Mouse (Mus musculus) right cerebral cortex, postnatal 14 days (tissue): ENCODE data around the gene Drd2.
A peak's percentile ranks its signal among the peaks of the same experiment; 100 is the strongest.

Experiments
- DNase-seq: peaks from one replicate; pipeline ENCODE4 v3.0.0; 2022

Drd2 gene

GRCm38 (mm10) chr9:49340136-49341043 lies at the start of gene Drd2:
TSS of gene Drd2 (plus strand) at chr9:49340627.
- peak; percentile 34 for DNase-seq

GRCm38 (mm10) chr9:49295101-49295500 lies 45.3 kb upstream of the Drd2 start:
- no peak for DNase-seq

GRCm38 (mm10) chr9:49307576-49307975 lies 32.9 kb upstream of the Drd2 start:
- peak; percentile 12 for DNase-seq

DNA sequence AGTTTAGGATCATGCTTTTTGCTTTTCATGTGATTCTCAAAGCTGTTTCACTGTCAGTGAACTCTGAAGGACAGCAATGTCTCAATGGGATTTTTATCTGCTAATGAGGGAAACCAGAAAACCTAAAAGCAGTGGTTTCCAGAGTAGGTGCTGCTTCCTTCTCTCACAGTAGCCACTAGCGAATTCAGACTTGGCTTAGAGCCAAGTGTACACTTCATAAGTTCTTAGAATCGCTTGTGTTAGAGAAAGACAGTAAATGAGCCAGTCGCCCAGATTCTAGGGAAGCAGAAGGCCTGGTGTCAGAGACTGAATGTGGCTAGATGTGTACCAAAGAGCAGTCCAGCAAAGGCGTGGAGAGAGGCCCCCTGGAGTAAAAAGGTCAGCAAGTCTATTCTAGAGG lies 29.6 kb upstream of the Drd2 start:
- DNase-seq, result no peak

DNA sequence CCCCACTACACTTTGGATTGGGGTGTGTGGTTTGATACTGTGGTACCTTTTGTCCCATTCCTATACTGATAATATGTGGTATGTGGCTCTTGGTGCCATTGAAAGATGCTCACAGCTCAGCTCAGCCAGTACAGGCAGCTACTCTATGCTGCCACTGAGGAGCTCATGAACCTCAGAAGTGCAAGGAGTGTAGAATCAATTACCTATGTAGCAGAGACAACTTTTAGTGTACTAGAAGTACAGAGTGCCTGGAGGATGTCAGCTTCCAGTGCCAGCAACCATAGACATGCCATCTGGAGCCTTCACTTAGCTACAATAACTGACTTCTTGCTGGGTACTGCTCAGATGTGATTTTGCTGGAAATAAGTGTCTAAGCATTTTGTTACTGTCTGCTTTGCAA lies 21.8 kb upstream of the Drd2 start:
- no peak for DNase-seq

DNA sequence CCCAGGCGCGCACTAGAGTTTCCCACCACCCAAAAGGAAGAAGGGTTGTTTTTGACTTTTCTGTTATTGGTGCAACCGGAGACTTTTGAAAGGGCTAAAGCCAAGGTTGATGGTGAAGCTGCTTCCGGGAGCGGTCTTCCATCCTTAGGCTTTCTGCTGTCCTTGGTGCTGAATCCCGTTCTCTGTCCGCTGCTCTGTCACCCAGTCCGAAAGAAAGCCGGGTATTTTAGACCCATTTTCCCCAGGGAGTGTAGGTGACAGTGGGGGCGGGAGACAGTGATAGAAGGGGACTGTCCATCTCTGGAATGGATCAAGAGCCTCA lies 578 bp downstream of the Drd2 start:
- peak; percentile 14 for DNase-seq

- DNase-seq, result no peak
Observed at GRCm38 (mm10) chr9:49365763-49366162, 25.3 kb downstream of the Drd2 start.

DNA sequence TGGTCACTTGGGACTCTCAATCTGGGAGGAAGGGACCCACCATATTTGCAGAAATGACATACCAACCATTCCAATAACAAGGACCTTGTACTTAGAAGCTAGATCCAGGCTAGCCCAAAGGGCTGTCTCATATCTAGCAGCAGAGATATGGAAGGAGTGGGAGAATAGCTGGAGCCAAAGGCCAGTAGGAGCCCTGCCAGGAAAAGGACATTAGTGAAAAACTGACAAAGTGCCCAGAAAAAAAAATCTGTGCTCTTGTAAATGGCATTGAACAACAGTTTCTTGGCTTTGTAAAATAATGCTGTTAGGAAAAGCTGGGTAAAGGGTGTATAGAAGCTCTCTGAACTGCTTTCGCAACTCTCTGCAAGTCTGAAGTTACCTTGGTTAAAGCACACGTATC lies 33.5 kb downstream of the Drd2 start:
- DNase-seq, result no peak

DNA sequence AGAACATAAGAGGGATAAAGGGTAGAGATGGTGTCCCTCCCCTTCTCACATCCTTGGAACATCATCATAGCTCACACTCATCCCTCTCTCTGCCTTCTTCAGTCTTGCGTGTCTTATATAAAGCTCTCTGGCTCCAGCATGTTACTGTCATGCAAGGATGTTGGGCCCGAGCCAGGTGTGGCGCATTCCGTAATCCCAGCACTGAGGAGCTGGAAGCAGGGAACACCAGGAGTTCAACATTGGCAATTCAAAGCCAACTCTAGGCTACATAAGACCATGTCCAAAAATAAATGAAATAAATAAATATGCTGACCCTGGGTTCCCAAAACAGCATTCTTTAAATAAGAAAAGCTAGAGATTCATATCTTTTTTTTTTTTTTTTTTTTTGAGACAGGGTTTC lies 39.5 kb downstream of the Drd2 start:
- peak; percentile 55 for DNase-seq

DNA sequence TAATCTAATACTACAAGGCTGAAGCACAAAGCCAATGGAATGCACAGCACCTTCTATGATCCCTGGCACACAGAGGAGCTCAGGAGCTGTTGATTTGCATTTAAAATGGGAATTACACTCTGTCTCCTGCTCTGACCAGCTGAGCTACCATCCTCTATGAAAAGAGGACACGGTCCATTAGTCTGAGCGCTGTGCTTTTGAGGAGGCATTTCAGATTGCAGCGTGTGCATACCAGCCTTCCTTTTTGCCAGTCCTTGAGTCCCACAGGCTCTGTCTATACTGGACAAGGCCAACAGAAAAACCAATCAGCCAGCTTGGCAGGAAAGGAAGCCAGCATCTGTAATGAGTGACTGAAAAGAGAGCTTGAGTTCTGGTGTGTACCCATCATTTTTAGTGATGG lies 43.6 kb downstream of the Drd2 start:
- DNase-seq, result no peak

GRCm38 (mm10) chr9:49384855-49385254 lies 44.4 kb downstream of the Drd2 start:
- DNase-seq, result no peak

- DNase-seq, result no peak
Observed at GRCm38 (mm10) chr9:49385301-49385700, 44.9 kb downstream of the Drd2 start.

- DNase-seq, result peak; percentile 9
Observed at GRCm38 (mm10) chr9:49386119-49386518, 45.7 kb downstream of the Drd2 start.

GRCm38 (mm10) chr9:49392242-49392641 lies 51.8 kb downstream of the Drd2 start:
- DNase-seq, result no peak

DNA sequence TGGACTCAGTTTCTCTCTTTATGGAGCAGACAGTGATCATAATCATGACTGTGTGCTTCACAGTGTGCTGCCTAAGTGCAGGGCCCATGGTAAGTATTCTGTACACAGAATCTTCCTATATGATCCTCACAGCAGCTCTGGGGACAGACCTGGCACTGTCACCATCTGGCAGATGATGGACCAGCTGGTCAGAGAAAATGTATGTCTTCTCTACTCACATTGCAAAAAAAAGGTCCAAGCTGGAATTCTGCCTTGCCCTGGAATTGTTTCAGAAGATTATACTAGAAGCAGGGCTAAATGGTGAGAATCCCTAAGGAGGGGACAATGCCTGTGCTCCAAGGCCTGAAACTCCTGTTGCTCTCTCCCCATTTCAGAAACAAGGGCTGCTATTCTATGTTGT lies 55.6 kb downstream of the Drd2 start:
- DNase-seq, result no peak

- DNase-seq, result no peak
Observed at GRCm38 (mm10) chr9:49403711-49404110, 63.3 kb downstream of the Drd2 start.

GRCm38 (mm10) chr9:49407028-49407427 lies 66.6 kb downstream of the Drd2 start:
- DNase-seq, result no peak

- no peak for DNase-seq
Observed at GRCm38 (mm10) chr9:49410621-49411020, 70.2 kb downstream of the Drd2 start.

DNA sequence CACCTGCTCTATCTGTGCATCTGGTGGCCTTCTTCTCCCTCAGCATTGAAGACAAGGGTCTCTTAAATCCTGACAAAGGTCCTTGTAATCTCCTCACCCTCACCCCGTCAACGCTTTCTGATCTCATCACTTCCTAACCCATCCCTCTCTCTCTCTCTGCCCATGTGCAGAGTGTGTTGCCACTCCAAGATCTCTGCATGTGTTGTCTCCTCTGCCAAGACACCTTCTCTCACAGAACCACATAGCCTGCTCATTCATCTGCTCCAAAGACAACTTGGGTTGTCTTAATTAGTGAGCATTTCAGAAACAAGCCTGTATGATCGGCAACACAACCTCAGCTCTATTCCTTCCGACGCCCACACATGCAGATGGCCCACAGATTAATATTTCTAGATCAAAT lies 83.4 kb downstream of the Drd2 start:
- no peak for DNase-seq

DNA sequence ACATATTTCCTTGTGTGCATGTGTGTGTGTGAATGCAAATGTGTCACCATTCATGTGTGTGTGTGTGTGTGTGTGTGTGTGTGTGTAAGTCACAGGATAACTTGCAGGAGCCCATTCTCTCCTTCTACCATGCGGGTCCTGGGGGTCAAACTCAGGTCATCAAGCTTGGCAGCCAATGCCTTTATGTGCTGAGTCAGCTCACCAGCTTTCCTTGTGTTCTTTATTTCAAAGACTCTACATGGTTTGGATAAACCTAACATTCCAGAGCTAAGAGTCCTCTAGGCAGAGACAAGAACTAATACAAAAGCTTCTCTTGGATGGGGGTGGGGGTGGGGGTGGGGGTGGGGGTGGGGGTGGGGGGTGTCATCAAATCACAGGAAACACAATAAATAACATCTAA lies 85.2 kb downstream of the Drd2 start:
- no peak for DNase-seq

- no peak for DNase-seq
Observed at GRCm38 (mm10) chr9:49426921-49427320, 86.5 kb downstream of the Drd2 start, which contains the start of gene Ankk1. TSS of gene Ankk1 (minus strand) at chr9:49427021.

DNA sequence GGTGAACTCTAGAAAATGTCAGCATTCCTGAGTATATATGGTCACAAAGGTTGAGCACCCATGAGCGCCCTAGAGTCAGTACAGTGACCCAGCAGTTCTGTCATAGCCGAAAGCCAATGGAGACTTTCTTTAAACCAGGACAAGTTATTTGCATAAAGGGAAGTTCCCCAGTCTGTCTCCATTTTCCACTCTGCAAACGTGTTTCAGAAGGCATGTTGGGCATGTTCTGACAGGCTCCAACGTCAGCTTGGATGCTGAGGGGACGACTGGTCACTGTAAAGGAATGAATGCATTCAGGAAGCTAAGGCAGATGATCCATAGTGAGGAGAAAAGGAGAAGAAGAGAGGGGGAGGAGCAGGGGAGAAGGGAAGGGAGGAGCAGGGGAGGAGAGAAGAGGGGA lies 87.1 kb downstream of the Drd2 start:
- no peak for DNase-seq

DNA sequence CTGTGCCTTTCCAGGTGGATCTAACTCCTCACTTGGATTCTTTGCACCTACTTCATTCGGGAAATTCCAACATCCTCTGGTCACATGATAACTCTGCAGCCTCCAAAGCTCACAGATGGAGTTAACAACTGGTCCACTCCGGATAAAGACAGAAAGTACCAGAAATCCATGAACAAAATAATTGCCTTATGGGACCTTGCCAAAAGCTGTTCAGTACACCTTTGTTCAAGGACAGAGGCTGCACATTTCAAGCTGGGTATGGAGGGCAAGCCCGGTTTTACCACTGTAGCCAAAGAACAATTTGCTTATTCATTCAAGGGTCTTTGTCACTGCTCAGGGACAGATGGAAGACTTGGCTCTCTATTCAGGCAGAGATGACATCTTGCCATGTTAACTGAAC lies 102.2 kb downstream of the Drd2 start:
- DNase-seq, result no peak

DNA sequence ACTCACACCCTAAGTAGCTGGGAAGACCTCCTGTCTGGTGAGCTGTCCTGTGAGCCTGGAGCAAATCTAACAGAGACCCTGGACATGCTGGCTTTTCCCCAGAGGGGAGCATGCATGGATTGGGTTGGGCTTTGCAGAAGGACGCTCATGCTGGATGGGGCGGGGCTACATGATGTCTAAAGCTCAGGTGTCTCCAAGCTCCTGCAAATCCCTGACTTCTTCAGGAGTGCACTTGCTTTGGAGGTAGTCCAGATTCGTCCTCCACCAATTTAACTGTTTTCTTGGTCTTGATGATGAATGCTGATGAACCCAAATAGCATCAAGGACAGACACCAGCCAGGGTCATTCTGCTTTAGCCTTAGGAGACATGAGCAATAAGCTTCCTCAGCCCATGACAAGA lies 110.1 kb downstream of the Drd2 start:
- no peak for DNase-seq

GRCm38 (mm10) chr9:49452396-49452795 lies 112.0 kb downstream of the Drd2 start:
- no peak for DNase-seq
